Mouse (Mus musculus) spleen, adult 12 weeks (tissue): ENCODE measurements around the gene Zfp1.

Source experiments
- DNase-seq: peaks from one replicate; pipeline ENCODE4 v3.0.0; 2022; ENCODE audit warnings: low spot score

Zfp1 gene

GRCm38 (mm10) chr8:111643264-111644141, at the start of gene Zfp1:
Zfp1 (plus strand) TSS chr8:111643401.
- DNase-seq = peak; percentile 77

- no peak for DNase-seq
Observed at GRCm38 (mm10) chr8:111594044-111594840, 49.0 kb upstream of the Zfp1 start.

- no peak for DNase-seq
Observed at GRCm38 (mm10) chr8:111594951-111595350, 48.2 kb upstream of the Zfp1 start.

GRCm38 (mm10) chr8:111595712-111596484, 47.3 kb upstream of the Zfp1 start:
- DNase-seq = peak; percentile 52

GRCm38 (mm10) chr8:111596485-111596821, 46.7 kb upstream of the Zfp1 start:
- DNase-seq = no peak

- no peak for DNase-seq
Observed at GRCm38 (mm10) chr8:111597310-111597709, 45.9 kb upstream of the Zfp1 start.

GRCm38 (mm10) chr8:111599707-111600444, 43.3 kb upstream of the Zfp1 start:
- no peak for DNase-seq

GRCm38 (mm10) chr8:111602050-111602449, 41.2 kb upstream of the Zfp1 start:
- no peak for DNase-seq

GRCm38 (mm10) chr8:111604986-111605385, 38.2 kb upstream of the Zfp1 start:
- no peak for DNase-seq

- no peak for DNase-seq
Observed at GRCm38 (mm10) chr8:111606961-111607360, 36.2 kb upstream of the Zfp1 start.

- DNase-seq = no peak
Observed at GRCm38 (mm10) chr8:111607414-111607813, 35.8 kb upstream of the Zfp1 start.

GRCm38 (mm10) chr8:111613181-111613580, 30.0 kb upstream of the Zfp1 start:
- no peak for DNase-seq

- DNase-seq = no peak
Observed at GRCm38 (mm10) chr8:111614786-111615701, 28.2 kb upstream of the Zfp1 start.

- DNase-seq = no peak
Observed at GRCm38 (mm10) chr8:111617812-111618211, 25.4 kb upstream of the Zfp1 start.

GRCm38 (mm10) chr8:111618273-111618672, 24.9 kb upstream of the Zfp1 start:
- no peak for DNase-seq

- no peak for DNase-seq
Observed at GRCm38 (mm10) chr8:111619936-111620335, 23.3 kb upstream of the Zfp1 start.

- DNase-seq = no peak
Observed at GRCm38 (mm10) chr8:111622104-111622503, 21.1 kb upstream of the Zfp1 start.

GRCm38 (mm10) chr8:111622553-111622952, 20.6 kb upstream of the Zfp1 start:
- no peak for DNase-seq

GRCm38 (mm10) chr8:111624081-111624852, 18.9 kb upstream of the Zfp1 start:
- no peak for DNase-seq

GRCm38 (mm10) chr8:111624853-111625221, 18.4 kb upstream of the Zfp1 start:
- no peak for DNase-seq
